Comparison of ENCODE assay signal across 14 mouse cellular contexts in genomic region chrX:167433950-167434349, GRCm38 (mm10).
"Had no signal": no experiment of that assay in that cellular context is flagged by ENCODE, and none has a peak within 500 bp of the region (broad histone marks: within the 10 kb centered on the region; RNA-seq: fewer than 3 reads in every experiment).

No protein-coding gene starts in this region.

- H3K4me1 ChIP-seq: limb, embryonic 10.5 days; limb, embryonic 13.5 days; liver, embryonic 13.5 days; midbrain, embryonic 13.5 days had no signal

- H3K27ac ChIP-seq: kidney, postnatal 0 days; layer of hippocampus, adult 2 months; limb, embryonic 10.5 days; limb, embryonic 13.5 days; liver, embryonic 13.5 days; macrophage; midbrain, embryonic 13.5 days had no signal

- H3K36me3 ChIP-seq: limb, embryonic 10.5 days; limb, embryonic 13.5 days; liver, embryonic 13.5 days; midbrain, embryonic 13.5 days had no signal

- ATAC-seq: midbrain, embryonic 13.5 days had no signal

- DNase-seq: kidney, postnatal 25 days; layer of hippocampus, adult 9-11 months; liver; liver, embryonic 13.5 days; lung, adult 2 months; lung, postnatal 14 days; thymus, adult 18-20 months; thymus, postnatal 36 days had no signal

- H3K4me2 ChIP-seq: limb, embryonic 13.5 days; liver, embryonic 13.5 days; midbrain, embryonic 13.5 days had no signal

- H3K27me3 ChIP-seq: limb, embryonic 13.5 days; liver, embryonic 13.5 days had no signal

- H3K4me3 ChIP-seq: layer of hippocampus, adult 2 months; limb, embryonic 10.5 days; limb, embryonic 13.5 days; liver, embryonic 13.5 days; midbrain, embryonic 13.5 days had no signal

- H3K9ac ChIP-seq: limb, embryonic 13.5 days; liver, embryonic 13.5 days; midbrain, embryonic 13.5 days had no signal

- H3K9me3 ChIP-seq: limb, embryonic 10.5 days; limb, embryonic 13.5 days; liver, embryonic 13.5 days; midbrain, embryonic 13.5 days had no signal
